Mouse (Mus musculus): Measurements from ENCODE around the gene Sox8. TPM values are rescaled to one million over a fixed set of nuclear protein-coding genes. Genes with fewer than 3 reads are reported as not detected.

Gene Sox8
- total RNA-seq, 2 experiments from 2014 or later, result not detected

DNA sequence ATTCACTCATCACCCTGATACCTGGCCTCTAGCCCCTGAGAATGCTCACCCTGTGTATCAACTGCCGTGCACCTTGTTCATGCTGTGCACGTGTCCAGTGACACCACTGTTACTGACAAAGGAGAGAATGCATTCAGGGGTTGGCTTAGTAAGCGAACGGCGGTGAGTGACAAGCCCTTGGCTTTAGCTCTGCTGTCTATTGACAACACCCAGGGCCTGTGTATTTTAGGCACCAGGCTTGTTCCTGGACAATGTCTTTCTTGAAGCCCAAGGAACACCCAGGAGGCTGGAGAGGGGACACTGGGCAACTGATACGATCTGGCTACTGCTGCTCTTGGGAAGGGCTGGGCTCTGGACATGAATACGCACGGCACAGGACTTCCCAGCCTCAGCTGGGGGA lies 11.6 kb upstream of the Sox8 start:
- ATAC-seq (ENCODE audit: poor library complexity, severe bottlenecking), result no peak

DNA sequence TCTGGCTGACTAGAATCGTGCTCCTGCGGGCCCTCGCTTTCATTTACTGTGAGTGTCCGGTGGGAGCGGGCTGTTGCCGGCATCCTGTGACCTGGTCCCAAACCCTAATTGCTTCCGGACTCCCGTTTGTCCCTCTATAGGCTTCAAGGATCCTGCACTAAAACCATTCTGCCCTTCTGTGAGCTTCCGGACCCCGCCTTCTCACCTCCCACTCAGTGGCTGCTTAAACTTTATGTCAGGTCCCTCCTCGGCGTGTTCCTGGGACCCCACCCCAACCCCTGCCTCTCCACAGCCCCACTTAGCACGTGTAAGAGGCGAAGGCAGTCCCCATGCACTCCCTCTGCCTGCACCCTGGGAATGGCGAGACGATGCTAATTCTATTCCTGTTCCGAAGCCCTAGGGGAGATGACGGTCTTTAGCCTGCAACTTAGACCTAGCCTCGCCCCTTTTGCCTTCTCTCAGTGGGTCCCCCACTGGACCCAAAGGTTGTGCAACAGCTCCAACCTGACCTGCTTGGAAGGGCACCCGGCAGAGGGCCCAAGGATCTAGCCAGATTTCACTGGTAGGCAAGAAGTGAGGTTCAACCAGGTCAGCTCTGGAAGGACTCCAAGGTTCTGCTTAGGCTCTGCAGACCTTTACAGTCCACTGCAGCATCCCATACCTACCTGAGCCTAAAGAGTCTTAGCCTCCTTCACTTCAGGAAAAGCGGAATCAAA lies 9.0 kb upstream of the Sox8 start:
- no peak; the same call in 1 of the 2 replicates for ATAC-seq (ENCODE audit: poor library complexity, severe bottlenecking)

DNA sequence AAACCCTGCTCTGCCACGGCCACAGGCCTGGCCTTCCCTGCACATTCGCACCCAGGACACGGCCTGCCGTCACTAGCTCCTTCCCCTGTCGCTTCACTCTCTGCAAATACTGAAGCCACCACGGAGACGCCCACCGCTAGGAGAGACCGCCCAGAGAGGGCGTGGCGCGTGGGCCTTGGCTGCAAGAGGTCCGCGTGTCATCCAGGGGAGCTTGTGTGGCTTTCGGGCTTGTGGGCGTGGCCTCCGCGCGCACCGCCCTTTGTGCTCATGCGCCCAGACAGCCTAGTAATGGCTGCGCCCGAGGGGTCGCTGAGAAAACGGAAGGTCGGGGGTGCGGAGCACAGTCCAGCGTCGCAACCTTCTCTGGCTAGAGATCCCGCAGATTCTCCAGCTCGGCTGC lies 8.4 kb upstream of the Sox8 start, which contains the start of gene Lmf1:
Gene Lmf1, plus strand, starts transcription at position 166 of the 400 bp plus-strand sequence.
- ATAC-seq (ENCODE audit: poor library complexity, severe bottlenecking), result peak; percentile 98

DNA sequence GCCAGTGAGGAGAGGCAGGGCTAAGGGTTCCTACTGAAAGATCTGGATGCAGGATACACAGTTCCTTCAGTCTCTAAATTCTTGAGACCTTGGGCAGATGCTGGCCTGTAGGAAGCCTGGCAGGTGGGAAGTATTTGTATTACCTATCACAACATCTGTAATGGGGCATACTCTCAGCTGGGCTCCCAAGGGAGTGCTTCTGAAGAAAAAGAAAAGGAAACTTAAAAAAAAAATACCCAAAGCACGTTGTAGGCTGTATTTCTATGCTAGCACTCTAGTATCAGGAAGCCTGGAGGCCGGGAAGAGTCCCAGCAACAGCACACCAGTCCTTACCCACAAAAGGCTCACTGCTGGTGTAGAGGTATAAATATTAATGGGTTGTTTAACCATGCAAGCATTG lies 7.2 kb upstream of the Sox8 start:
- ATAC-seq (ENCODE audit: poor library complexity, severe bottlenecking), result no peak

DNA sequence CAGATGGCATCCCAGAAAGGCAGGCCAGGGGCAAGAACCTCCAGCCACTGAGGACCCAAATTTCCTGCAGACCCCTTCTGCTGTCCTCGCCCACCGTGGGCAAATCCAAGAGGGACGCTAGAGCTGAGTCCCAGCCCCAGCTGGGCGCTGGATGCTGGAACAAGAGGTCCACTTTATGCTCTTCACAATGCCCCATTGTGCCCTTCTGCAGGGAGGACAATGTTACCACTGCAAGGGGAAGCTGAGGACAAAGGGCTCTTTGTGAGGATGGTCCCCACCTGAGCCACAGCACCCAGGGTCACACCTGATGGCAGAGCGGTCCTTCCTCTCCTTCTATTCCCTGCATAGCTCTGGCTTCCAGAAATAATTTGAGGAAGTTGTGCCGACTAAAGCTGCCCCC lies 6.8 kb upstream of the Sox8 start:
- no peak for ATAC-seq (ENCODE audit: poor library complexity, severe bottlenecking)

DNA sequence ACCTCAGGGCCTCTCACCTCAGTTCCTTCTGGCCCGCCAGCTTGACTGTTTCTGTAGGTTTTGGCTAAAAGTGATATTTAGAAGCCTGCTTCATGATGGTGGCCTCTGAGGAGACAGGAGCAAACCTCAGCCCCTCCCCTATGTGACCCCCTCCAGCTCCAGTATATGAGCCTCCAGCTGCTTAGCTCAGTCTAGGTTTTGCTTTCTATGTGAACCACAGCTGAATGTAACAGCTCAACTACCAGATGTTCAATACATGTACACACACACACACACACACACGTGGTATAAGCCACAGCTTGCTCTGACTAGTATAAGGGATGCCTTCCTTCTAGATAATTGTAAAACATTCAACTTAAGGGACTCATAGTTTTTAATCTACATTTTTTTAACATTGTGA lies 5.5 kb upstream of the Sox8 start:
- ATAC-seq (ENCODE audit: poor library complexity, severe bottlenecking), result no peak

DNA sequence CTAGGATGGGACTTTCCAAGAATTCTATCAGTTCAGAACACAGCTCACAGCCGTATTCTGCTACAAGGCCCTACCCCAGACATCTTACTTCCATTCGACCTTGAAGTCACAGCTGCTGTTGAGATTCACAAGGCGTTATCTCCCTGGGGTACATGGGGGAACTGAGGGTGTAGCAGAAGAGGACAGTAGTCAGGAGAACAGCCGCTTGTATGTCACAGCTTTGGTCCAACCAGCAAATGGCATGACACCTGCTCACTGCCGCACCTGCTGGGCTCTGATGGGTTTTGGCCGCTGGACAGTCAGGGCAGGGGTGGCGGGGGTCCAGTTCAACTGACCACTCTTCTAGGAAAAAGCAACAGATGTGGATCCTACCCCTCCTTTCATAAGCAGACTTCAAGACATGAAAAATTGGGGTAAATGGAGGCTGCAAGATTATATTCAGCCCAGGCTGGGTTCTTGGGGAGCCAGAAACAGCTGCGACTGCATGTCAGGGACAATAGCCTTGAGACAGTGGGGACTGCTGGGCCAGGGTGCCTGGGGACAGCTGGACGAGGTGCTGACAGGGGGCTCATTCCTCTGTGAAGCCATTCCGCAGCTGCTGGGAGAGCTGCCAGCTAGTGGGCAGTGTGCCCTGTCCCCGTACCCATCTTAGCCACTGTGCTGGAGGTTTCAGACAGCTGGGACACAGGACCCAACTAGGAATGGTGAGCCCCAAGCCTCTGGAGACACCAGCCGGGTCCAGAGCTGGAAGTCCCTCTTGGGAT lies 4.9 kb upstream of the Sox8 start:
- ATAC-seq (ENCODE audit: poor library complexity, severe bottlenecking), result no peak

DNA sequence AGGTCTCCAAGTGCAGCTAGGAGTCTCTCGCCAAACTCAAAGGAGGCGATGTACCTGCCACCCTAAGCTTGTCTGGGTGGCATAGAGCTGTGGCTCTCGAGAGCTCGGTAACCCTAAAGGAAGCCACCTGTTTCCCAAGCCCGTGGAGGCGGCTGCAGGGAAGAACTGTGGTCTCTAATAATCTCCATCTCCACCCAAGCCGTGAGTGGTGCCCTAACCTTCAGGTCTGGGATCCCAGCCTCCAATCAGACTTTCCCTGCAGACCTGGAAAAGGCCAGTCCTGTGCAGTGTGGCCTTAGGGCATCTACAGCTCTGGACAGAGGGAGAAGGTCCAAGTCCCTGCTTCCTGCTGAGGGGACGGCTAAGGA lies 951 bp upstream of the Sox8 start:
- no peak for ATAC-seq (ENCODE audit: poor library complexity, severe bottlenecking)

DNA sequence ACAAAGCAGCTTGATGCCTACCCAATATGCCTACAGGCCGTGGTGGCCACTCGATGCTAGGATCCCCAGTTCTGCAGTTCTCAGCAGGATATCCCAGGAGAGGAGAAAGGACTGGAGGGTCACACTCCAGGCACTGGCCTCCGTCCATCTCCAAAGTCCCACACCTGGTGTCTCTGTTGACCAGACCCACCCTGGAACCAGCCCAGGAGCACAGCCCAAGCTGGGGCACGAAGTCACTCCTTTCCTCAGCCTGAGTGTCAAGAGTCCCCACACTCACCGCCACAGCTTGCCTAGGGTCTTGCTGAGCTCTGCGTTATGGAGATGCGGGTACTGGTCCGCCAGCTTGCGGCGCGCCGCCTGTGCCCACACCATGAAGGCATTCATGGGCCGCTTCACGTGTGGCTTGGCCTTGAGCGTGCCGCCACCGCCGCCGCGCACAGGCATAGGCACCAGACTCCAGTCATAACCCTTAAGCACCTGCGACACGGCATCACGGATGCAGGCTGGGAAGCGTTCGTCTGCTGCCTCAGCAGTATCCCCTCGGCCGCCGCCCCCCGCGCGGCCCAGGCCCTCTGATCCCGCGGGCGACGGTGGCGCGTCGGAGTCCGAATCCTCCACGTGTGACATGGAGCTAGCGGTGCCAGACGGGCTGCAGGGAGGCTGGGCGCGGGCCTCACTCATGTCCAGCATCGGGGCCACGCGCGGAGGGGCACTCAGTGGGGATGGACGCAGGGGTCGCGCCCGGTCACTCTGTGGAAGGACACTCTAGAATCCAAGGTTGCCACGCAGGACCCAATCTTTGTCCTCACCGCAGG lies 446 bp downstream of the Sox8 start:
- ATAC-seq (ENCODE audit: poor library complexity, severe bottlenecking), result no peak

DNA sequence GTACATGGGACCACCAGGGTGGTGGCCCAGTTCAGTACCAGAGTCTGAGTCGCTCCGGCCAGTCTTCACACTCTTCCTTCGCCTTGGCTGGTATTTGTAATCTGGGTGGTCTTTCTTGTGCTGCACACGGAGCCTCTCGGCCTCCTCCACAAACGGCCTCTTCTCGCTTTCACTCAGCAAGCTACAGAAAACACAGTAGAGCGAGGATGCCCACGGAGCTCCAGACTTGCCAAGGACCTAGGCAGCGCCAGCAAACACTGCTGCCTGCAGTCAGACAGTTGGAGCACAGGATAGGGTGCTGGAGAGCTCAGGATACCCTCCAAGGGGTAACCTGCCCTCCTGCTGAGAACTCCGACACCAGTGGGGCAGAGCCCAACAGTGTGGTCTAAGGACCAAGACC lies 1.6 kb downstream of the Sox8 start:
- ATAC-seq (ENCODE audit: poor library complexity, severe bottlenecking), result no peak

DNA sequence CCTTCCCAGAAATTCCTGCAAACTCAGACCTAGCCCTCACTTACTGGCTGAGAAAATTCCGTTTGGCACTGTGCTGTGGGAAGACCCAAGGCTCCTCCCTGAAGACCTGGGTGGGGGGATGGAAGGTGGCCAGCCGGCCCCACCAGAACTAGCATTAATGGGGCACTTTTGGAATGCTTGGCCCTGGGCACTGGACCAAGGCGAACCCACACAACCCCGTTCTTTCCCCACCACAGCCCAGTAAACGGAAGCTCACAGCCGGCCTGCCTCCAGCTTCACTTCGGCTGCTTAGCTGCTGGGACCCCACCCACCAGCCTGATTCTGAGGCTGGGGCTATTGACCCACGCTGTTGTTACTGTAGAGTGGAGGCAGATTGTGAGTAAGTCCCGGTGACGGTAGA lies 2.3 kb downstream of the Sox8 start:
- no peak for ATAC-seq (ENCODE audit: poor library complexity, severe bottlenecking)

DNA sequence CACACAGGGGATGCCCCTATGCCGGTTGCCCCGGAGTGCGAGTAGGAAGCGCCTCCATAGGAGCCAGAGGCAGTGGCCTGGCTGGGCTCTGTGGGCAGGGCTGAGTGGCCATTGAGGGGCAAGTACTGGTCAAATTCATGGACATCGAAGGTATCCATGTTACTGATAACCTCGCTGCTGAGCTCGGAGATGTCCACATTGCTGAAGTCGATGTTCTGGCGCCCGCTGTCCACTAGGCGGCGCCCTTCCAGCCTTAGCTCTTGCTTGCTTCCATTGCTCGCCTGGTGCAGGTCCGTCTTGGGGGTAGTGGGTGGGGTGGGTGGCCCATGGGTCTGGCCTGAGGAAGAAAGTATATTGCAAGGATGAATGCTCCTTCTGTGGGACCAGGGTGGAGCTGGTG lies 2.7 kb downstream of the Sox8 start:
- peak; percentile 67 for ATAC-seq (ENCODE audit: poor library complexity, severe bottlenecking)

DNA sequence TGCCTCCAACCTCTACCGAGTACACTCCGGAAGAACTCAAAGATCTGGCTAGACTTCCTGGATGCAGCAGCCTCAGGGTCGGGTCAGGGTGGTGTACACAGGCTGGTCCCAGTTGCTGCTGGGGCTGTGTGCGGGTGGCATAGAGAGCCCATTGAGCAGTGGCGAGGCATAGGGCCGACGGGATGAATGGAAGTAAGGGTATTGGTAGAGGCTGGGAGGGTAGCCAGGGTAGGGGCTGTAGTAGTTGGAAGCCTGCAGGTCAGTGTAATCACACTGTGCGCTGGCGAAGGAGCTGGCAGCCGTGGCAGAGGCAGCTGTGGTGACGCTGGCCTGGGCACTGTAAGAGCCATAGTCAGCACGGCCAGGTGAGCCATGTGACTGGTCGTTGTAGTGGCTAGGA lies 3.2 kb downstream of the Sox8 start:
- ATAC-seq (ENCODE audit: poor library complexity, severe bottlenecking), result no peak

DNA sequence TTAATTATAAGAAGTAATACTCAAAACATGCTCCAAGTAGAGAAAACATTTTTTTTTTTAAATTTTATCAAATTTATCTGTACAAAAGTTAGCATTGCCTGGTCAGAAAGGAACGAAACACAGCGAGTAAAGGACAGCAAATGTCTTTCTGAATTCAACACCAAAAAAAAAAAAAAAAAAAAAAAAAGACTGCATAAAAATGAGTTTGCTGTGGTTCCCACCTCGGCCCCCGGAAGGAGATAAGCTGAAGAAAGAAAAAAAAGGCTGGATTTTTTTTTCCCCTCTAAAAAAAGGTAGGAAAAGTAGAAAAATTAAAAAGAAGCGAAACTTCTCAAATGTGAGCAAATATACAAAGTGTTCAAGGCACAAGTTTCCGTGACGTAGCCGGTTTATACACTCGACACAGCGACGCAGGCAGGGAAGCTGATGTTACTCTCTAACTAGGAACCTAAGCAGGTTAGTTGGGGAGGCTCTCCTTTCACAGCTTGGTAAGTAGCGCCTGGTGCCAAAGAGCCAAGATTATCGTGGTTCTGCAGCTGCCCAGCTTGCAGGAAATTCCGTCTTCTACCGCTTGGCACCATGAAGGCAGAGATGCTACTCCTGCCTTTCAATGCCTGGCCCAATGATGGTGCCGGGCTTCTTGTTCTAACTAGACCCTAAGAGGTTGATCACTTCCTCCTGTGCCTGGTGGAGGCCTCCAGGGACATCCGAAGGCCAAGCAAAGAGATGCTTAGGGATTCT lies 4.5 kb downstream of the Sox8 start:
- no peak for ATAC-seq (ENCODE audit: poor library complexity, severe bottlenecking)

DNA sequence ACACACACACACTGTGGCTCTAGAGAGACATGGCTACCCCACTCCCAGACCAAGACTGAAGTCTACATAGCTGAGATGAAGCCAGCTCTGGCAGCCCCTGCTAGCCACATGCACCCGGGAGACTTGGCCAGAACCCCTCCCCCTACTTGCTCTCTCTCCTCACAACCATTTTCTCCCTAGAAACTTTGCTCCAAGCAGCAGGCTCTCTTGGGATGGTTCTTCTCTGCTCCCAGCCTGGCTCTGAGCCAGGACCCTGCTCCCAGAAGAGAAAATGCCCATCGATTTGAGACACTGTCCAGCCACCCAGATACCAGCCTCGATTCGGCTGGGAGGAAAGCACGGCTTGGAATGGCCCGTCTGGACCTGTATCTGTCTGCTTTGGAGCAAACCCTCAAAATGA lies 5.2 kb downstream of the Sox8 start:
- ATAC-seq (ENCODE audit: poor library complexity, severe bottlenecking), result no peak

DNA sequence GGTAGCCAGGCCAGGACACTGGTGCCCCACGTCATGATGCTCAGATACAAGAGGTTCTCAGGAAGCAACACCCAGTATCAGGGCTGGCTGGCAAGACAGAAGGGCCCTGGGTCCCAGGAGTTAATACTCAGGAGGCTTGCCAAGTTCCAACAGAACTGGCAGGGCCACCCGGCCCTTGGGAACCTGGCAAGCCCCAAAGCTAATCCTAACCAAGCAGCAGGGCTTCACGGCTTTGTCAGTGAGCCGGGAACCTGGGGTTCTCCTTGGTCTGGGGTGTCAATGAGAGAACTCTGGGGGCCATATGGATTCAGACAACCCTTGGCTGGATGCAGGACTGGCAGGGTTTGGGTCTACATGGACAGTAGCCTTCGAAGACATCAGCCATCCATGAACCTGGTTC lies 6.0 kb downstream of the Sox8 start:
- no peak for ATAC-seq (ENCODE audit: poor library complexity, severe bottlenecking)

DNA sequence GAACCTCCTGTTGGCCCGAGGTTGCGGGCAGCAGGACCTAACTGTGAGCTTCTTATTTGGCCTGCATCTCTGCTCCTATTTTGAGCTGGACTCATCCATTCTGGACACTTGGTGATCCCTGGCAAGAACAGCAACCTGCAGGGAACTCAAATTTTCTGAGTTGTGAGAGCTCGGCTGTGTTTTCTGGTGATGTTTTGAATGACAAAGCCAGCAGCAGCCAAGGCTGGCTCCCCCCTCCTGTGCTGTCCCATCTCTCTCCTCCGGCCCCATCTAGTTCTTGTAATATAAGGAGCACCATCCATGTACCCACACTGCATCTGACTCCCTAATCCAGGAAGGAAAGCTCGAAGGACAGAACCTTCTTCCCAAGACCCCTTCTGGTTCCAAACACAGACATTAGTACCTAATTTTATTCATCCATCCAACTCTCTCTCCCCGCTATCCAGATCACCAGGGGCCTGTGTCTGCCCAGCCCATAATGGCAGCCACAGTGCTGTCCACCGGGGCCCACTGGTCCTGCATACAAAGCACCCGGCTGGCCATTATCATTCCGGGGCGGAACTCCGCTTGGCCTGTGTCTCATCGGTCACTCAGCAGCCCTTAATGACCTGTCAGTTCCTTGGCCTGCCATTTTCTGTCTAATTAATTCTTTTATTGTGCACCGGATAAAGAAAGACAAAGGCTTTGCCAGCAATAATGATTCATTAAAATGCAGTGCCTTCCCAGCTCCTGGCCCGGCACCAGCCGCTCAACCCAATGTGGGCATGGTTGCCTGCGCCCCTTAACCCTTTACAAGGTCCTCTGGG lies 9.1 kb downstream of the Sox8 start:
- ATAC-seq (ENCODE audit: poor library complexity, severe bottlenecking), result no peak

DNA sequence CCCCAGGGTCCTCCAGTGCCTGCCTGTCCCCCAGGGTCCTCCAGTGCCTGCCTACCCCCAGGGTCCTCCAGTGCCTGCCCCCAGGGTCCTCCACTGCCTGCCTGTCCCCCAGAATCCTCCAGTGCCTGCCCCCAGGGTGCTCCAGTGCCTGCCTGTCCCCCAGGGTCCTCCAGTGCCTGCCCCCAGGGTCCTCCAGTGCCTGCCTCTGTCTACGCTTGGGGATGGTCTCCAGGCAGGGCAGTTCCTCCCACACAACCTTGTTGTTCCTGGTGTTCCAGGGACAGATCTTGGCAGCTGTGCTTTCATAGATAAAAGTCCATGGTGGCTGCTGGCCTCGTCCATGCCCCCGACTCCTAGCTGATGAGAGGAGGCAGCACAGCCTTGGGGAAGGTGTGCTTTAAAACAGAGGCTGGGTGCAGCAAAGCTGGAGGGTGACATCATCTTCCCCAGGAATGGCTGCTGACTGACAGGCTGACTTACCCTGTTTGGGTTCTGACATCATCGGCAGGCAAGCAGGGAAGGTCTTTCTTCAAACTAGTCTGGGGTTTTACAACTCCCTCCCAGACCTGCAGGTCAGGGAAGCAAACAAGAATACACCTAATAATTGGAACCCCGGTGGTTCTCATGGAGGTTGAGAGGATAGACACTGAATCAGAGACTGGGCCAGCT lies 9.8 kb downstream of the Sox8 start:
- ATAC-seq (ENCODE audit: poor library complexity, severe bottlenecking), result no peak

DNA sequence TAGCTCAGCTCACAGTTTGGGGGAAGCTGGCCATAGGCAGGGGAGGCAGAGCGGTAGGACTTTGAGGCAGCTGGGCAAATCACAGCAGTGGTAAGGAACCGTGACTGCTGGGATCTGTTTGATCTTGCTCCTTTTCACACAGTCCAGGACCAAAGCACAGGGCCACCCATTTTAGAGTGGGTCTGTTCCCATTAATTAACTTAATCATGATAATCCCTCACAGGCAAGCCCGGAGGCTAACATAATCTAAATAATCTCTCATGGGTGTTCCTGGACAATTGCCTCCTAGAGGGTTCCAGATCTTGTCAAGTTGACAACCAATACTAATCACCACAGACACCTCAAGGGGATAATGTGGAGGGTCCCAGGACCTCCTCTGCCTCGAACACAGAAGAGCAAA lies 10.9 kb downstream of the Sox8 start:
- no peak for ATAC-seq (ENCODE audit: poor library complexity, severe bottlenecking)
